Mouse (Mus musculus): ENCODE data around the gene Fam78b.

Gene Fam78b

DNA sequence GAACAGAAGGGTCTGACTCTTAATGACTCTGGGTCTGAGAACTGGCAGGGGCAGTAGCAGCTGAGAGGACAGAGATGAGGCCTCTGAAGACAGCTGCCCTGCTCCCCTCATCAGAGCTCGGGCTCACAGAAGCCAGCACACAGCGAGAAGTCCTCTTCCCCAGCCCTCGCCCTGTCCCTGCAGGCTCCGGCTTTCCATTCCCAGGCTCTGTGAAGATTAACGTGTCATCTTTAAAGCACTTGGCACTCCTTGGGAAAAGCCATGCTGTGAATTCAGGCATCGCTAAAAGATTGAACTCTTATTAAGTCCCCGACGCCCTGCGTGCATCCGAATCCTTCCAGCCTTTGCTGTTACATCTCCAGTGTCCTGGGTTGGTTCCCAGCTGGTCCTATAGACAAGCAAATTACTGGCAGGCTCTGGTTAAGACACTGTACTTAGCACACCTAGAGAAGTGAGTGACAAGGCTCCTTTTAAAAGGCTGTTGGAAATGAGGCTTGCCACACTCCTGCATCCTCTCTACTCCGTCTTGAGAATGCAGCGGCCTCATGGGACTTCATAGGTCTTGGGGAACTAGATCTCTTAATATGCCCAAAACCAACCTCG is 30.9 kb downstream of the Fam78b start:
- DNase-seq (ENCODE audit: low spot score in 2 of 2), result no peak

DNA sequence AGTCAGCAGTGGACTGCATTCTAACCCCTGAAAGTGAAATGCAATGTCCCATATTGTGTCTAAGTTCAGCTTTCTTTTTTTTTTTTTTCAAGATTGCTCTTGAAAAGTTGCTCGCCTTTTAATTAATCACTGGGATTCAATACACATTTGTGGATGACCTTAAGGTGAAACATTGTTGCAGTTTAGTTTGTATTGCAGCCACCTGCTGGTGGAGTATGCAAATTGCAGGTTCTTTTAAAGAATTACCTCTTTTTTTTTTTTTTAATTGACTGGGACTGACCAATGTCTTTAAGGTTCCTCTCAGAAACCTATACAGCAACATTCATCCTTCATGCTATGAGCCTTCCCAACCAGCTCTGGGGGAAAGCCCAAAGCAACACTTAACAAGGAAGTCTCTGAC is 33.2 kb downstream of the Fam78b start:
- DNase-seq (ENCODE audit: low spot score in 2 of 2), result no peak

DNA sequence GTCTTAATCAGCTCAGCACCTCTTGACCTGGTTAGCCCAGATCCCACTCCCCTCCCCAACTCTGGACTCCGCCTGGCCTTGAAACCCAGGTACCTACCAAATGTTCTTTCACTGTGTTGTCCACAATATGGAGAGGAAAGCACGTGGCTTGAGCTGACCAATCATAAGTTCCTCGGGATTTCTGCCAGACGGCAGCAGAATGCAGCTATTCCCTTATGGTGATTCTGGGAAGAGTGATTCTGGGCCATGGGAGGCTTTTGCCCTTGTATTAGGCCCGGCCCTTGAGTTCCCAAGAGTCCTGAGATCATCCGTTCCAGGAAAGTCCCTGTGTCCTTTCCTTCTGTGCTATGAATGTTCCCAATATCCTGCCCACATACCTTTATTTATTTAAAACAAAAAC is 41.3 kb downstream of the Fam78b start:
- no peak for DNase-seq (ENCODE audit: low spot score in 2 of 2)

DNA sequence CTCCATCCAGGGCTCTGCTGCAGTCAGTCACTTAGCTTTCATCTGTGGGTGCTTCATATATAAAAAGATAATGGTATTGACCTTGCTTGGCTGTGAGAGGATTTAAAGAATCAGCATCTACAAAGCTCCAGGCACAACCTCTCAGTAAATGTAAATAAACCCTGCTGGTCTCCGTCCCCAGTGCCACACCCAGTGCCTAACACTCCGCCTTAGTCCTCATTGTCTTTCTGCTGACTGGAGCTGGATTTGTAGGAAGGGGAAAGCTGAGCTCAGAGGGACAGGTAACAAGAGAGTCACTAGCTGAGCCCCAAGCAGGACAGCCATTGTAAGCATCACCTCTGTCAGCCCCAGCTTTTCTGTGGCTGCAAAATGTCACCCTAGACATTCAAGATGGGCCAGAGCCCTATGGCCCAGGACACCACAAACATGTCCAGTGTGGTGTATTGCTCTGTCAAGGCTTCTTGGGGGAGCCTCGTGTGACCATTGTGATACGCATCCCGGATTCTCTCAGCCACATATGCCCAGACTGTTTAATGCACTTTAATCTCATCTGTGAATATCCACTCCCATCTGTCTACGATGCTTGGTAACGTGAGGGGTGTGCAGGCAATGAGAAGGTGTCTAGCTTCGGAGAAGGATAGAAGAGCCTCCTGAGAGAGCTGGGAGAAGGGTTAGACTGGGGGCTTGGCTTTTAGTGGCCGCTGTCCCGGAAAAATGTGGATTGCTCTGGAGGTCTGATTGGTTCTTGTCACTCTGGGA is 45.1 kb downstream of the Fam78b start:
- DNase-seq (ENCODE audit: low spot score in 2 of 2), result no peak

DNA sequence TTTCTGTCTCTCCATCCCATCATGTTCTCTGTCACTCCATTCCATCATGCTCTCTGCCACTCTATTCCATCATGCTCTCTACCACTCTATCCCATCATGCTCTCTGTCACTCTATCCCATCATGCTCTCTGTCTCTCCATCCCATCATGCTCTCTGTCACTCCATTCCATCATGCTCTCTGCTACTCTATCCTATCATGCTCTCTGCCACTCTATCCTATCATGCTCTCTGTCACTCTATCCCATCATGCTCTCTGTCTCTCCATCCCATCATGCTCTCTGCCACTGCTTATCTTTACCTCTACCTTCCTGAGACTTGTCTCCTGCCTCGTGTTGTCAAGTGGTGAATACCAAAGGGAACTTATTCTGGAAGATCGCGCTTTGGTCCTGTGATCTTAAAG is 49.6 kb downstream of the Fam78b start:
- no peak for DNase-seq (ENCODE audit: low spot score in 2 of 2)

DNA sequence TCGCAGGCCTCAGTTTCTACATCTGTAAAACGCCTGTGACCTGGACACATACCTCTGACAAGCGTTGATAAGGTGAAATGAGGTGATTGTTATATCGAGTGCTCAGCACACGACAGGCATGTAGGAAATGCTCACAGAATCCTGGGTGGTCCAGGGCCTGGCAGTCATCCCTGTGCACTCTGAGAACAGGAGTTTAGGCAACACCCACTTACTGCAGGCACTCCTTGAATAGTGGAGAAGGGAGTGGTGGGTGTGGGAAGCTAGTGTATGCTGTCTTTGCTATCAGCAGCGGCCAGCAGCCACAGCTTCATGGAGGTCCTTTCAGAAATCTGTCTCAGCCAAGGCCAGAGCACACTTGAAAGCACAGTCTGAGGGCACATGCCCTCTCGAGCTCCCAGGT is 52.8 kb downstream of the Fam78b start:
- DNase-seq (ENCODE audit: low spot score in 2 of 2), result no peak

DNA sequence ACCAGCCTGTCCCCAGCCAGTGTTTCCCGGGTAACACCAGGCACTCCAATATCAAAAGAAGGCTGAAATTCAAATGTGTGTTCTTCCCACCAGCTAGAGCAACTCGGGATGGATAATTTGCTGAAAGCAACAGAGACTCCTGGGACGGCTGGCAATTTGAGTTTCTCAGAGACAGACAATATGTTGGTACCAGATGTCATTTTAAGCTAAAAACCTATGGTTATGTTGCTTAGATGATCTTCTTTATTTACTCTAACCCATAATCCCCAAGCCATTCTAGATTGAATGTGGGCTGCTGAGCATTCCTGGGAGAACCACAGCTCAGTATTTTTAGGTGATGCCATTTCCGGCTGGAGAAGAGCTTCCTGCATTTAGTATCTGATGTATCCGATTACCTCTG is 56.3 kb downstream of the Fam78b start:
- no peak for DNase-seq (ENCODE audit: low spot score in 2 of 2)

DNA sequence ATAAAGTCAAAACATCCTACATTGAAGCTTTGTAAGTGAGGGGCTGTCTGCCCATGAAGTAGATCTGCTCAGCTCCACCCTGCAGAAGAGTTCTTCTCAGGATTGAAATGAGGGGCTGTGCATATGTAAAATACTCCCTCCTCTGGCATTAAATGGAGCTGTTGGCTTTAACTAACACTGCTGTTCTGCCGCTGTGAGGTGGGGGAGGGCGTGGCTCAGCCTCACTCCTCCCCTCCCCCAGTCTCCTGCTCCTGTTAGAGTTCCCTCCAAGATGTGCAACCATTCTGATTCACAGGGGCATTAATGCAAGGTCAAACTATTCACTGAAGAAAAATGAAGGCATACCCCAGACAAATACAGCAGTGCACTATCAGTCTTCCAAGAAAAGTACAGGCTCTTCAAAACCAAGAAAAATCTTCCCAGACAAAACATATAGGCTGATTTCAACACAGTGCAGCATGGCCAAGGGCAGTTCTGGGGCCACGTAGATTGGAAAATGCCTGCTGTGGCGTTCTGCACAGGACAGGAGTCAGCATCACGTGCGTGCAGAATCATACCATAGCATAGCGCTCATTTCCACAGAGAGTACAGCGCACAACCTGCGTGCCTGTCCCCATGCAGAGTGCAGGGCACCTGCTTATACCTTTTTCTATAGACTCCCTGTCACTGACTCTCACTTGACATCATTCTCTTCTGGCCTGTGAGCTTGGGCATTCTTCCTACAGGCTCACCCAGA is 58.5 kb downstream of the Fam78b start:
- no peak for DNase-seq (ENCODE audit: low spot score in 2 of 2)

DNA sequence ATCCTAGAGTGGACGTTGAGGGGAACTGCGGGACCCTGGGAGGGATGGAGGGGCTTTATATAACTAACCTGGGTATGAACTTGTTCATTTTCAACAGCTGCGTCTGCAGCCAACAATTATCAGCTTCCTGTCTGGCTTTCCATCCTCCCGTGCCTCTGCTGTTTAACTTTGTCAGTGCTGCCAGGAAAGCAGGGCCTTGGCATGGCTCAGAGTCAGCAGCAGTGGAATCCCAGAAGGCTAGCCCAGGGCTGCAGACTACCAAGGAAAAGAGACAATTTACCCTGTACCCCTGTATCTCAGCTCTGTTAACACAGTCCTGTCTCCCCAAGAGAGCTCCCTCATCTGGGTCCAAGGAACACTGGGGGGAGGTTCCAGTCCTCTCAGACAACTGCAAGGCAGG is 62.8 kb downstream of the Fam78b start:
- DNase-seq (ENCODE audit: low spot score in 2 of 2), result no peak

DNA sequence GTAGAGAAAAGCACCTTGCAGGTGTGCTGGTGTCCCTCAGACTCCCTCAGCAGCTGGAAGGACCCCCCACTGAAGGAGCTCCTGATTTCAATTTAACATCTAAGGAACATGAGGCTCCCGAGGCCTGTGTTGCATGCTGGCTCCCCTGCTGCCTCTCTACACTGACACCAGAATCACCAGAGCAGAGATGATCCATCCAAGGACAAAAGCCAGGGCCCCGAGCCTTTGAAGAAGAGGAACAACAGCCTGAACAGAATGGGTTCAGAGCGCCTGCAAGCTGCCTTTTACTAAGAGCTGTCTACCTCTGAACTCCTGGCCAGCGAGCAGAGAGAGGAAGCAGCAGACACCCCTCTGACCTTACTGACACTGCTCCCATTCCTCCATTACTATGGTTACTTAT is 64.3 kb downstream of the Fam78b start:
- DNase-seq (ENCODE audit: low spot score in 2 of 2), result no peak

DNA sequence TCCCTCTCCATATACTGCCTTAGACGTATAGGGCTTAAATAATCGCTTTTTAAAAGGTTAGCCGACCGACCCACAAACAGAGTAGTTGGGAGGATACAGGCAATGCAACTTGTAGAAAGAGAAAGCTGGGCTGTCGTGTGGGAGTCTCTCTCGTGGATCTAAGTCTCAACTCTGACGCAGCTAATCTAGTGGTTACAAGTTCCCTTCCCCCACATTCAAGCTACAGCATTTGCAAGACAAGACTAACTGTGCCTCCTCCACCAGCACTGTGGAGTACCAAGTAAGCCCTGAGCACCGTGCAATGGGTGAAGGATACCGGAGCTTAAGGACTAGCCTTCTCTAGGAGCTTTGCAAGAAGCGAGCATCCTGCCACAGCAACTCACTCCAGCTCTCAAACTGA is 64.8 kb downstream of the Fam78b start:
- DNase-seq (ENCODE audit: low spot score in 2 of 2), result no peak

DNA sequence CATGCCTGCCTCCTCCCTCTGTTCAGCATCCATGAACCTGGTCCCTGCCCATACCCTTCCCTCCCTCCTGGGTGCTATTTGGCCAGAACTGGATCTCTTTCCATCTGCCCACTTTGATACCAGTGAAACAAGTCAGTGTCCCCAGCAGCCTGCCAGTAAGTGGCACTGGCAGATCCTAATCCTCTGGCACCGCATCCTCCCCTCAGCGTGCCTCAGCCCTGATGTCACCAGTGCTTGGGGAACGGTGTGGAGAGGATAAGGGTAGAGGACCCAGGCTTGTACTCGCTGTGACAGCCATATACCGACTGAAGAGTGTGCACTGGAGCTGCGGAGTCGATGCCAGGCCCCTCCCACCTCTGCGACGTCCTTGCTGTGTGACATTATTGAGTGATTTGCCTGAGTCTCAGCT is 65.7 kb downstream of the Fam78b start:
- no peak for DNase-seq (ENCODE audit: low spot score in 2 of 2)

DNA sequence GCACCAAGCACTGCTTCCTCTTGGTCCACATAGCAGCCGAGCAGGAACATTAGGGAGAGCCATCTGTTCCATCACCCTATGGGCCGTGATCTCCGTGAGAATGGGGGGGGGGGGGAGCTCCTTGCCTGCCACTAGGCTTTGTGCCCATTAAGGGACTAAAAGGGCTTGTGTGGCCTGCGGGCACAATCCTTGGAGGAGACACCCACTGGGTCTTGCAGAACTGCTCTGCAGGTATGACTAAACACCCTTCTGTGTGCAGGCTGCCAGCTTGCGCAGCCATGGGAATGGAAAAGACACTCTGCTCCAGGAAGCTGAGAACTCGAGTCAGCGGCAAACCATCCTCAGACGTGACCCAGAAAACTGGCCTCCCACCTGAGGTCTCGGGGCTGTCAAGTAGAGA is 68.5 kb downstream of the Fam78b start:
- no peak for DNase-seq (ENCODE audit: low spot score in 2 of 2)

DNA sequence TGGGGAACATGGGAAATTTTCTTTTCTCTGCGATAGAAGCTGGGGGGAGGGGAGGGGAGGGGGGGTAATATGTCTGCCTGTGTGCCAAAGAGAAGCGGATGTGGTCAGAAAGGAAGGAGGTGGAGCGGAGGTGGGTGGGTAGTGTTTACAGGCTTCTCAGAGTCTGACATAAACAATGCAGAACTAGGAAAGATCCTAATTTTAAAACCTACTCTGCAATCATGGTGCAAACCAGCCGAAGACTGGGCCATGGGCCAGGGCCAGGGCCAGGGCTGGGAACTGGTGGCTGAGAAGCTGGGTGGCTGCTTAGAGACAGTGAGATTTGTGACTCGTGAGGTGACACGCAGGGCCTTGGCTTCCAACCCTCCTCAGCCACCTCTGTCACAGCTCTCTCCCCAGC is 69.1 kb downstream of the Fam78b start:
- DNase-seq (ENCODE audit: low spot score in 2 of 2), result no peak

DNA sequence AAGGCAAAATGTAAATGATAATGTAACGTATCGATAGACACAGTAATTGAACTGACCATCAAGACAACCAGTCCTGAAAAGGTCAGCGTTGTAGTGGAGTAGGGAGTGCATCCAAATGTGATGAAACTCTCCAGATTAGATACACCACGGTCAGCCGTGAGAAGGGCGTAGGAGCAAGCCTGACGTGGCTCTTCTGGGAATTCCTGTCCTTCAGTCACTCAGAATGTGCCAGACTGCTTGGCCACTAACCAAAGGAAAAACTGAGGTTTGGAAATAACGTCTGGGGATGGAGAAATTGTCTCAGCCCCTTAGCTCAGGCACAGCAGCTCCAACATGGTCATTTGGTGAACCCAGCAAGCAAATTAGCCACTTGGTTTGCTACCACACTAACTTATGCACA is 74.5 kb downstream of the Fam78b start:
- DNase-seq (ENCODE audit: low spot score in 2 of 2), result no peak

DNA sequence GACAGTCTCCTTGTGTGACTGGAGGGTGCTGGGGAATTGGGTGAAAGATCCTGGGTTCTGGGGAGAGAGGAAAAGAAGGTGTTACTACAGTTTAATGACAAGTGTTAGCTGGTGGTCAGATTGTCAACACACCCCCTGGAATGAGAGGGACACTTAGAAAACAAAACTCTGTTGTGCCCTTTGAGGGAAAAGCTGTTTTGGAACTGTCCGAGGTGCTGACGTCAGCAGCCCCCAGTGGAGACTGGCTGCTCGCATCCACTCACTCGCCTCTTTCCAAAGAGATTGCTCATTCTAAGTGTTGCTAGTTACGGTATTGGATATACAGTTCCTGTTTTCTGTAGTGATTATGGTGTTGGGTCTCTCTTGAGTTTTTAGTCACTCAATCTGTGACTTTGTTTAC is 78.3 kb downstream of the Fam78b start:
- no peak for DNase-seq (ENCODE audit: low spot score in 2 of 2)

DNA sequence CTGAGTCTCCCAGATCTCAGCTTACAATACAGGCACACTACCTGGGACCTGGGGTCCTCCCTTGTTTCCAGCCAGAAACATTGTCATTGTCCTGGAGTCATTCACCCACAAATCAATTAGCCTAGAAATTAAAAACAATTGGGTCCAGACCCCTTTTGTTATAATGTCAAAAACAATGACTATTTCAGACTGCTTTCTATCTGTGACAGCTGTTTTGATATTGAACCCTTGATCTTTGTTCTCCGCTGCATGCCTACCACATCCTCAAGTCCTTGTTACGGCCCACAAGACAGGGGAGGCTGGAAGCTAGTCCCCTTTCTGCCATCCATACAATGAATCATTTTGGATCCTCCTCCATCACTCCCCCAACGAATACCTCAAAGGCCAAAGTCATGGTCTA is 80.7 kb downstream of the Fam78b start:
- no peak for DNase-seq (ENCODE audit: low spot score in 2 of 2)

DNA sequence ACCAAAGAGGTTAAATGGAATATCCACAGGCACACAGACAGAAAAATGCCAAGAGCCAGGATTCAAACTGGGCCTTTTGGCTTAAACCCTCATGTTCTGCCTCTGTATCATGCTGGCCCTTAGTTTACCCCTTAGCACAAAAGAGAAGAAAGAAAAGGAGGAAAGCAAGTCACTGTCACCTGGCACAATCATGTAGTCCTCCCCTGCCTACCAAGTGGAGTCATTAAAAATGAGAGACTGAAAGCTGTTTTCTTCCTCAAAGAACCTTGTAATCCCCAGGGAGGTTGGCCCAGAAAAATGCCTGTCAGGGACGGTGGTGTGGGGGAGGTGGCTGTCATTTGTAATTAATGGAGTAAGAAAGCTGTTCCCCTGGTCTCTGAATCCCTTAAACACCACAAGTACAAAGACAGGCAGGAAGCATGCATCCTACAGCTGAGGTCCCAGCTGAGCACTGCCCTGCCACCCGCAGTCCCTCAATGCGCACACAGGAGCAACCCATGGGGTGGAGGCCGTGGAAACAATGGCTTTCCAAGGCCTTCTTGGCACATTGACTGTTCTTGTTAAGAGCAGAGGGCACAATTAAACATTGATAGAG is 81.4 kb downstream of the Fam78b start:
- no peak for DNase-seq (ENCODE audit: low spot score in 2 of 2)

DNA sequence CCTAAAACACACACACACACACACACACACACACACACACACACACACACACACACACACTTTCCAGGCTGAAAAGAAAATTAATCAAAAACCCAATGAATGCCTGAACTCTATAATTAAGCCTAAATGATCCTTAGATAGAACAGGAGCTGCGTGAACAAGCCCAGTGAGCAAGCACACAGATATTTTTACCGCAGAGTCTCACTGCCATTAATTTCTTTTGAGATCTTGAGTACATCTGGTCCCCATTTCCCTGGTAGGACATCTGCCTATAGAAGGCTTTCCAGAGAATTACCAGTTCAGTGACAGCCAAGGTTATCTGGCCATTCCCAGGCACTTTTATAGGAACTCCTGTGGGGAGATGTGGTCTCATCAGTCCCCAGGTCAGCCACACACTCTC is 82.0 kb downstream of the Fam78b start:
- DNase-seq (ENCODE audit: low spot score in 2 of 2), result no peak

DNA sequence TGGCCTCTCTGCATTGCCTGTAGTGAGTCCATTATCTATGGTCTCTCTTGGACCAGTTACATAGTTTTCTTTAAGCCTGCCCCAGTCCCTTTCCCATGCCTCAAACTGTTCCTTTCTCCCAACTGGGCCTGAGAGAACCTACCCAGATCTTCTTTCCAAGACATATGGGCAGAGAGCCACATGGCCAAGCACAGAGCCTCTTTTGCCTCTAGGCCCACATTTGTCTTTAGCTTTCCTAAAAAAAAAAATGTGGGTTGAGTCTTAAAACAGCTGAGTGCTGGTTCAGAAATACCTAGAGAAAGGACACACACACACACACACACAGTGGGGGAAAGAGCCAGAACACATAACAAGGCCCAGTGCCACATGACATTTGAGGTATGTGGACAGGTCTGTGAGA is 83.1 kb downstream of the Fam78b start:
- no peak for DNase-seq (ENCODE audit: low spot score in 2 of 2)

DNA sequence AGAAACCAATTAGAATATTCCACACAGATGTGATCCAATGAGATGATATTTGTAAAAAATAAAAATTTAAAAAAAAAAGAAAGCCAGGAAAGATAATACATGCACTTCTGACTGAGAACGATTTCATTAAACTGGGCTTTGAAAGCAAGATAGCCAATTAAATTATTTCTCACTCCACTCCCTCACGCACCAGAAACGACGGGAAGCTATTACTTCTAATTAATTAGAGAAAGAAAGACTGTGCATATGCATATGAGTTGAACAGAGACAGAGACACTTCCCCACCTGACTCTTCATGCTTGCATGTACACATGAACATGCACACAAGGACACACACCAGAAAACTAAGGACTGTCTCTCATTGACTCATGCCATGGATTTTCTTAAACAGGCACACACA is 84.2 kb downstream of the Fam78b start:
- DNase-seq (ENCODE audit: low spot score in 2 of 2), result no peak

DNA sequence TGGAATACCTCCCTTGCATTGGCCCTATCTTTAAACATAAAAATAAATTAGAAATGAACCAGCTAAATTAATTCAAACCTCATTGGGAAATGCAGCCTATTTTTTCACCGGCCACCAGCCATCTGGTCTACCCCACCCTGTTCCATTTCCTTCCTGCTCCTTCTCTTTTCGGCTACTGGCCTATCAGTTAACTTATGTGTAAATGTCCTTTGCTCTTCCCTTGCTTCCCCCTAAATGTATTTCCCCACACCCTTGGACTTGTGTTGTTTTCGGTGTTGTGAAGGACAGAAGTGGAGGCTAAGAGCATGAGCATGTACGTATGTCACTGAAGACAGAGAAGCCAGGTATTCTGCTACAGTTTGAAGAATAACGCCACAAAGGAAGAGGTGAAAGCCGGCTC is 89.2 kb downstream of the Fam78b start:
- DNase-seq (ENCODE audit: low spot score in 2 of 2), result no peak

DNA sequence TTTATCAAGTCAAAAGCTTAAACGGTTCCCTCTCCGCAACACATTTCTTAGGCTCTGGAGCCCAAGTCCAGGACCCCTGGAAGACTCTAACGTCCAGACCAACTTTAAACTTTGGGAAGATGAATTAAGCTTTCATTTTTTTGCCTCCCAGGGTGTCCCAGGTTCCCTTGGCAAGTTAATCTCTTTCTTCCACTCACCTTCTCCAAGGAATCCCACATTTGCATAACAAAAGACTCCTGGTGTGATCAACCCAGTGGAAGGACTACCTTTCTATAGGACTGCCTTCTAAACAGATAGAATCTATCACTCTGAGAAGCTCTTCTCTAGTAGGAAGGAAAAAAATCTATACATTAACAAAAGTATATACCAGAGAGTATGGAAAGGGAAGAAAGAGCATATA is 92.3 kb downstream of the Fam78b start:
- no peak for DNase-seq (ENCODE audit: low spot score in 2 of 2)

Data from frontal cortex, postnatal 10 days (tissue).